Mouse (Mus musculus) frontal cortex, adult 2 months (tissue): Measurements from ENCODE around the gene Otogl. TPM values are rescaled to one million over a fixed set of nuclear protein-coding genes. Genes with fewer than 3 reads are reported as not detected.

ENCODE experiments used
- DNase-seq, 2 experiments: peaks; one replicate each; pipeline ENCODE4 v3.0.0; 2022; ENCODE audit warnings: low spot score in 1 of 2; ENCODE audit errors: extremely low spot score in 1 of 2
- polyA plus RNA-seq: library from polyadenylated mRNA; depleted of rRNA; stranded (reverse); fragments of >200 nt; gene quantifications from 2 replicates; pipeline ENCODE4 v1.2.3, GENCODE M21; 2012; rRNA removed

The Otogl gene
- 0.63 and 0.90 TPM in 2 replicates for polyA plus RNA-seq

GRCm38 (mm10) chr10:107912084-107912573, at the start of gene Otogl:
TSS of gene Otogl (minus strand) at chr10:107912134.
- DNase-seq = no peak

GRCm38 (mm10) chr10:107956588-107956987, 44.7 kb upstream of the Otogl start:
- no peak for DNase-seq

- DNase-seq = no peak
Measured at GRCm38 (mm10) chr10:107954444-107954843, 42.5 kb upstream of the Otogl start.

GRCm38 (mm10) chr10:107951596-107951995, 39.7 kb upstream of the Otogl start:
- no peak for DNase-seq

- DNase-seq = peak in 1 of 2 experiments; percentile 22
Measured at GRCm38 (mm10) chr10:107949945-107950344, 38.0 kb upstream of the Otogl start.

GRCm38 (mm10) chr10:107948647-107949046, 36.7 kb upstream of the Otogl start:
- DNase-seq = no peak

- DNase-seq = no peak
Measured at GRCm38 (mm10) chr10:107948038-107948437, 36.1 kb upstream of the Otogl start.

- no peak for DNase-seq
Measured at GRCm38 (mm10) chr10:107946348-107946747, 34.4 kb upstream of the Otogl start.

- DNase-seq = no peak
Measured at GRCm38 (mm10) chr10:107943859-107944258, 31.9 kb upstream of the Otogl start.

GRCm38 (mm10) chr10:107941188-107941900, 29.4 kb upstream of the Otogl start:
- no peak for DNase-seq

- DNase-seq = peak in 1 of 2 experiments; percentile 37
Measured at GRCm38 (mm10) chr10:107940302-107940701, 28.4 kb upstream of the Otogl start.

- no peak for DNase-seq
Measured at GRCm38 (mm10) chr10:107939821-107940220, 27.9 kb upstream of the Otogl start.

- no peak for DNase-seq
Measured at GRCm38 (mm10) chr10:107934055-107934454, 22.1 kb upstream of the Otogl start.

- no peak for DNase-seq
Measured at GRCm38 (mm10) chr10:107933527-107933926, 21.6 kb upstream of the Otogl start.

- peak; percentile 67 to 88 for DNase-seq
Measured at GRCm38 (mm10) chr10:107931833-107932828, 20.2 kb upstream of the Otogl start.

GRCm38 (mm10) chr10:107930471-107931021, 18.6 kb upstream of the Otogl start:
- DNase-seq = no peak

GRCm38 (mm10) chr10:107925306-107925705, 13.4 kb upstream of the Otogl start:
- no peak for DNase-seq

- DNase-seq = no peak
Measured at GRCm38 (mm10) chr10:107923860-107924259, 11.9 kb upstream of the Otogl start.

GRCm38 (mm10) chr10:107922750-107923149, 10.8 kb upstream of the Otogl start:
- peak in 1 of 2 experiments; percentile 54 for DNase-seq

GRCm38 (mm10) chr10:107921549-107921948, 9.6 kb upstream of the Otogl start:
- peak in 1 of 2 experiments; percentile 17 for DNase-seq

GRCm38 (mm10) chr10:107921134-107921533, 9.2 kb upstream of the Otogl start:
- no peak for DNase-seq
